Mouse (Mus musculus): ENCODE measurements around the gene Zhx3.

The Zhx3 gene

GRCm38 (mm10) chr2:160746637-160747036 lies 126.2 kb downstream of the Zhx3 start:
- DNase-seq = no peak

- DNase-seq = no peak
Observed at GRCm38 (mm10) chr2:160745497-160745896, 127.3 kb downstream of the Zhx3 start.

- DNase-seq = no peak
Observed at GRCm38 (mm10) chr2:160744823-160745210, 128.0 kb downstream of the Zhx3 start.

GRCm38 (mm10) chr2:160744040-160744822 lies 128.6 kb downstream of the Zhx3 start:
- DNase-seq = peak; percentile 82 to 90

GRCm38 (mm10) chr2:160742161-160742609 lies 130.6 kb downstream of the Zhx3 start:
- no peak for DNase-seq

- DNase-seq = peak in 1 of 2 experiments; percentile 46
Observed at GRCm38 (mm10) chr2:160741580-160741979, 131.2 kb downstream of the Zhx3 start.

GRCm38 (mm10) chr2:160740521-160741156 lies 132.2 kb downstream of the Zhx3 start:
- no peak for DNase-seq

- peak; percentile 64 to 71 for DNase-seq
Observed at GRCm38 (mm10) chr2:160739647-160740356, 133.0 kb downstream of the Zhx3 start.

- peak; percentile 39 to 46 for DNase-seq
Observed at GRCm38 (mm10) chr2:160738354-160738753, 134.4 kb downstream of the Zhx3 start.

GRCm38 (mm10) chr2:160736466-160736865 lies 136.3 kb downstream of the Zhx3 start:
- DNase-seq = no peak

- DNase-seq = no peak
Observed at GRCm38 (mm10) chr2:160735706-160736310, 137.0 kb downstream of the Zhx3 start.

GRCm38 (mm10) chr2:160734331-160734730 lies 138.5 kb downstream of the Zhx3 start:
- DNase-seq = no peak

GRCm38 (mm10) chr2:160733131-160733531 lies 139.7 kb downstream of the Zhx3 start:
- DNase-seq = no peak

GRCm38 (mm10) chr2:160732420-160732995 lies 140.3 kb downstream of the Zhx3 start:
- no peak for DNase-seq

GRCm38 (mm10) chr2:160731839-160732261 lies 140.9 kb downstream of the Zhx3 start:
- peak; percentile 81 to 82 for DNase-seq

GRCm38 (mm10) chr2:160731117-160731838 lies 141.5 kb downstream of the Zhx3 start, which contains the start of gene Plcg1:
Gene Plcg1 (plus strand): TSS chr2:160731300.
- peak; percentile 97 to 98 for DNase-seq

GRCm38 (mm10) chr2:160730797-160731116 lies 142.0 kb downstream of the Zhx3 start:
- no peak for DNase-seq

GRCm38 (mm10) chr2:160729851-160730796 lies 142.7 kb downstream of the Zhx3 start:
- DNase-seq = peak; percentile 64 to 69

- no peak for DNase-seq
Observed at GRCm38 (mm10) chr2:160729436-160729835, 143.4 kb downstream of the Zhx3 start.

GRCm38 (mm10) chr2:160728972-160729371 lies 143.8 kb downstream of the Zhx3 start:
- DNase-seq = no peak

All from kidney, postnatal 36 days (tissue).